Mouse (Mus musculus) hindbrain, embryonic 12.5 days (tissue): ENCODE measurements around the gene Gdpd4. TPM values are rescaled to one million over a fixed set of nuclear protein-coding genes. Genes with fewer than 3 reads are reported as not detected.

Experiments used
- ATAC-seq: fragments of 200-750 bp; cut with Nextera tagmentation; 2 replicates; pipeline ENCODE4 v1.8.0; 2017; ENCODE audit warnings: moderate TSS enrichment; ENCODE audit not compliant: low FRiP score
- H3K27ac ChIP-seq: fragments of 300-500 bp; sonication (generic); 2 replicates; pipeline ENCODE4 v1.5.1; 2016; ENCODE audit warnings: mild to moderate bottlenecking
- H3K27me3 ChIP-seq: fragments of 300-500 bp; sonication (generic); 2 replicates; pipeline ENCODE4 v1.6.1; 2016; ENCODE audit warnings: mild to moderate bottlenecking
- H3K36me3 ChIP-seq: fragments of 300-500 bp; sonication (generic); 2 replicates; pipeline ENCODE4 v1.6.1; 2016; ENCODE audit warnings: mild to moderate bottlenecking
- H3K4me1 ChIP-seq: fragments of 300-500 bp; sonication (generic); 2 replicates; pipeline ENCODE4 v1.6.1; 2016
- H3K4me2 ChIP-seq: fragments of 300-500 bp; sonication (generic); replicated peaks from 2 replicates; pipeline ENCODE4 v1.6.1; 2016; ENCODE audit warnings: mild to moderate bottlenecking
- H3K4me3 ChIP-seq: fragments of 300-500 bp; sonication (generic); 2 replicates; pipeline ENCODE4 v1.5.1; 2016; ENCODE audit warnings: mild to moderate bottlenecking
- H3K9ac ChIP-seq: fragments of 300-500 bp; sonication (generic); 2 replicates; pipeline ENCODE4 v1.6.1; 2016; ENCODE audit warnings: mild to moderate bottlenecking, moderate library complexity
- H3K9me3 ChIP-seq: fragments of 300-500 bp; sonication (generic); replicated peaks from 2 replicates; pipeline ENCODE4 v1.6.1; 2016; ENCODE audit warnings: mild to moderate bottlenecking
- WGBS: fragments of 180-500 bp; shearing (Covaris S2); methylation state at CpG from one replicate; pipeline ENCODE4 v1.1.7; 2016; 5-methylcytosine and 5-hydroxymethylcytosine counted together
- polyA plus RNA-seq: library from polyadenylated mRNA; unstranded; fragments of >200 nt; fragmentation: Nextera tagmentation; extraction: Ambion mirVana; gene quantifications from 2 replicates; pipeline ENCODE4 v1.2.1, GENCODE M21; 2016

The Gdpd4 gene
- not detected in 2 replicates for polyA plus RNA-seq

- WGBS, result 77% methylated on average over 12 of the region's 12 CpGs
- ATAC-seq, result no peak
- Histone ChIP-seq H3K9me3 (no peaks in the 10 kb centered on the region), H3K9ac (no peak within 1 kb of the TSS), H3K4me1 (no peaks in the 10 kb centered on the region), H3K4me2 (no peak within 1 kb of the TSS), H3K4me3 (no peak within 1 kb of the TSS), H3K27me3 (no peaks in the 10 kb centered on the region), H3K27ac (no peak within 1 kb of the TSS), H3K36me3 (no peaks in the 10 kb centered on the region)
Measured at GRCm38 (mm10) chr7:97919742-97920141, at the start of gene Gdpd4. Gdpd4 (plus strand) TSS chr7:97919955.

DNA sequence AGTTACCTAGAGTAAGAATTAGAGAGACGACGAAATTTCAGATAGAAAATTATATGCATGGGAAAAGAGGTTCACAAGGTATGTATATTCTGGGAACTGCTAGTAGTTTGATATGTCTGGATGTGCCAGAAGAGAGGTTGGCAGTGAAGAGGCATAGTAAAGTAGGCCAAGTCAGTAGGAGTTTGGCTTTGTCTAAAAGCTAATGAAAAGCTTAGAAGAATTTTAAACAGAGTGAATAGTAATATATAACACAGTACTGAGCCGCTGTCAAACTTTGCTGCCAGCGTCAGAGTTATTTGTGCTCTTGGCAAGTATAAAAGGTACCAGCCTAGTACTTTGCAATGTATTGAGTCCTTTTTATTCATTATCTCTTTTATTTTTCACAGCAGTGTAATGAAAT lies 47.4 kb upstream of the Gdpd4 start:
- no peak overlapping the region for H3K4me2 ChIP-seq
- ATAC-seq, result no peak
- no peak overlapping the region for H3K4me3 ChIP-seq
- WGBS, result 93% methylated on average over 4 of the region's 4 CpGs
- H3K9me3 ChIP-seq, result no peaks in the 10 kb centered on the region
- peaks cover 4% of the 10 kb centered on the region; the same call in 1 of the 2 replicates for H3K36me3 ChIP-seq
- H3K27me3 ChIP-seq, result no peaks in the 10 kb centered on the region
- H3K4me1 ChIP-seq, result no peaks in the 10 kb centered on the region
- H3K27ac ChIP-seq, result no peak overlapping the region
- H3K9ac ChIP-seq, result no peak overlapping the region

DNA sequence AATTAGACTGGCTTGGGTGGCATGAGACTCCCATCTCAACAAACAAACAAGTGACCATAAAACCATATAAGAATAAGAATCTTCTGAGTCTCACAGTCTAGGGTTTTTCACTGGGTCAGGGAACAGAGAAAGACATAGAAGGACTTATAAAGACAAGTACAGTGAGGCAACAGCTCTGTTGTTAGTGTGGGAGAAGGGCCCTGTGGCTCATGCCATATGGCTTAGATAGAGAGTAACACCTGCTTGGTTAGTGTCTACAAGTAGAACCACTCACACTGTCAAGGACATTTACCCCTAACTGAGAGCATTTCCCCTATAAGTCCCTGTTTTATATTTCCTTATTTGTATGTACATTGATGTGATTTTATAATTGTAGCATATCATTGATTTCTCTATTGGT lies 46.4 kb upstream of the Gdpd4 start:
- Histone ChIP-seq H3K9ac (no peak overlapping the region), H3K4me2 (no peak overlapping the region), H3K4me3 (no peak overlapping the region), H3K4me1 (no peaks in the 10 kb centered on the region), H3K27ac (no peak overlapping the region), H3K36me3 (peaks cover 4% of the 10 kb centered on the region; the same call in 1 of the 2 replicates), H3K9me3 (no peaks in the 10 kb centered on the region), H3K27me3 (no peaks in the 10 kb centered on the region)
- ATAC-seq, result no peak

DNA sequence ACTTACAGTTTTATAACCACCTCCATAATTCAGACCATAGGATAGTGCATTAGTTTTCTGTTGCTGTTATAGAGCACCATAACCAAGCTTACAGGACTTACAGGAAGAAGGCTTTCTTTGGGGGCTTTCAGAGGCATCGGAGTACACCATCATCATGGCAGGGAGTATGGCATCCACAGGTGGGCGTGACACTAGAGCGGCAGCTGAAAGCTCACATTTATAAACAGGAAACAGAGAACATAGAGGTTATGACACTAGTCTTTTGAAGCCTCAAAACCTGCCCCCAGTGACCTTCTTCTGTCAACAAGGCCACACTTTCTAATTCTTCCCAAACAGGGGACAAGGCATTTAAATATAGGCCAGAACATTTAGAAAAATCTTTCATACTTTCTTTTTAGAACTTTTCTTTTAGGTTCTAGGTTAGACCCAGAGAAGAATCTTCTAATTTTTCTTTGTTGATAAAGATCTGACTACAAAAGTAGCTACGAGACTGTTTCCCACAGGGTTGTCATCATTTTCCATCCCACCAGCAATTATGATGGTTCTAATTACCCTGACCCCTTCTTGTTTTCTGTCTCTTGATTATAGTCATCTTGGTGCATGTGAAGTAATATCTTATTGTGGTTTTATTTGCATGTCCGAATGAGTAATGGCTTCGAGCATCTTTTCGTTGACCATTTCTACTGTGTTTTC lies 41.8 kb upstream of the Gdpd4 start:
- Histone ChIP-seq H3K27me3 (no peaks in the 10 kb centered on the region), H3K36me3 (no peaks in the 10 kb centered on the region), H3K4me3 (no peak overlapping the region), H3K9me3 (no peaks in the 10 kb centered on the region), H3K27ac (no peak overlapping the region), H3K9ac (no peak overlapping the region), H3K4me1 (no peaks in the 10 kb centered on the region), H3K4me2 (no peak overlapping the region)
- WGBS, result 82% methylated on average over 7 of the region's 7 CpGs
- no peak for ATAC-seq

GRCm38 (mm10) chr7:97911646-97912045 lies 8.1 kb upstream of the Gdpd4 start:
- no peak overlapping the region for H3K27ac ChIP-seq
- 89% methylated on average over 3 of the region's 3 CpGs for WGBS
- no peaks in the 10 kb centered on the region for H3K27me3 ChIP-seq
- no peaks in the 10 kb centered on the region for H3K4me1 ChIP-seq
- peaks cover 50% of the 10 kb centered on the region for H3K36me3 ChIP-seq
- no peak overlapping the region for H3K4me2 ChIP-seq
- no peak overlapping the region for H3K9ac ChIP-seq
- H3K4me3 ChIP-seq, result no peak overlapping the region
- ATAC-seq, result no peak
- H3K9me3 ChIP-seq, result no peaks in the 10 kb centered on the region

- no peak for ATAC-seq
- 83% methylated on average over 2 of the region's 2 CpGs for WGBS
Measured at GRCm38 (mm10) chr7:97914833-97915516, 4.8 kb upstream of the Gdpd4 start.

GRCm38 (mm10) chr7:97925819-97926218 lies 6.1 kb downstream of the Gdpd4 start:
- WGBS, result 83% methylated on average over 1 of the region's 1 CpGs
- Histone ChIP-seq H3K4me2 (no peak overlapping the region), H3K9ac (no peak overlapping the region), H3K9me3 (no peaks in the 10 kb centered on the region), H3K4me3 (no peak overlapping the region), H3K27ac (no peak overlapping the region), H3K27me3 (no peaks in the 10 kb centered on the region), H3K4me1 (no peaks in the 10 kb centered on the region), H3K36me3 (no peaks in the 10 kb centered on the region)
- no peak for ATAC-seq

More at GRCm38 (mm10) chr7:97914833-97915516, 4.8 kb upstream of the Gdpd4 start:
- H3K4me1 ChIP-seq, result no peaks in the 10 kb centered on the region
- no peaks in the 10 kb centered on the region for H3K9me3 ChIP-seq
- H3K9ac ChIP-seq, result no peak overlapping the region
- peaks cover 23% of the 10 kb centered on the region for H3K36me3 ChIP-seq
- H3K27me3 ChIP-seq, result no peaks in the 10 kb centered on the region
- H3K27ac ChIP-seq, result no peak overlapping the region
- H3K4me2 ChIP-seq, result no peak overlapping the region
- H3K4me3 ChIP-seq, result no peak overlapping the region

DNA sequence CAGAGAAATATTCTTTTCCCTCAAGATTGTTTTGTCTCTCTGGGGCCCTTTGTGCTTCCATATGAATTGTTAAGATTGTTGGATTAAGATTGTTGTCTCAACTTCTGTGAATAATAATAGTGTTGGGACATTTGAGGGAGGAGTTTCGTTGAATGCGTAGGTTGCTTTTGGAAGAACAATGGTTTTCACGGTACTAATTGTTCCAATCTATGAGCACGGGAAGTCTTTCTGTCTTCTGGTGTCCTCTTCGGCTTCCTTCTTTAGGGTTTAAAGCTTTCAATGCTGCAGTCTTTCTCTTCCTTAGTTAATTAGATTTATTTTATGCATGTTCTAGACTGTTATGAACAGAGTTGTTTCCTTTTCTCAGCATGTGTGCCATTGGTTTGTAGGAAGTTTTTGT lies 7.2 kb downstream of the Gdpd4 start:
- 87% methylated on average over 5 of the region's 5 CpGs for WGBS
- H3K27ac ChIP-seq, result no peak overlapping the region
- no peak overlapping the region for H3K4me3 ChIP-seq
- H3K4me2 ChIP-seq, result no peak overlapping the region
- no peaks in the 10 kb centered on the region for H3K36me3 ChIP-seq
- no peak overlapping the region for H3K9ac ChIP-seq
- H3K9me3 ChIP-seq, result no peaks in the 10 kb centered on the region
- no peaks in the 10 kb centered on the region for H3K27me3 ChIP-seq
- H3K4me1 ChIP-seq, result no peaks in the 10 kb centered on the region
- no peak for ATAC-seq

GRCm38 (mm10) chr7:97944485-97944884 lies 24.7 kb downstream of the Gdpd4 start:
- no peaks in the 10 kb centered on the region for H3K4me1 ChIP-seq
- no peak overlapping the region for H3K4me2 ChIP-seq
- no peak overlapping the region for H3K9ac ChIP-seq
- H3K27me3 ChIP-seq, result no peaks in the 10 kb centered on the region
- WGBS, result 88% methylated on average over 1 of the region's 1 CpGs
- ATAC-seq, result no peak
- no peaks in the 10 kb centered on the region for H3K36me3 ChIP-seq
- no peak overlapping the region for H3K27ac ChIP-seq
- no peaks in the 10 kb centered on the region for H3K9me3 ChIP-seq
- H3K4me3 ChIP-seq, result no peak overlapping the region

GRCm38 (mm10) chr7:97972486-97972885 lies 52.7 kb downstream of the Gdpd4 start:
- no peaks in the 10 kb centered on the region for H3K4me1 ChIP-seq
- ATAC-seq, result no peak
- no peak overlapping the region for H3K27ac ChIP-seq
- H3K4me2 ChIP-seq, result no peak overlapping the region
- H3K4me3 ChIP-seq, result no peak overlapping the region
- H3K9ac ChIP-seq, result no peak overlapping the region
- H3K9me3 ChIP-seq, result no peaks in the 10 kb centered on the region
- no peaks in the 10 kb centered on the region for H3K36me3 ChIP-seq
- no peaks in the 10 kb centered on the region for H3K27me3 ChIP-seq
- WGBS, result 16% methylated on average over 4 of the region's 4 CpGs

- H3K9ac ChIP-seq, result no peak overlapping the region
- H3K27me3 ChIP-seq, result no peaks in the 10 kb centered on the region
- no peak for ATAC-seq
- H3K36me3 ChIP-seq, result no peaks in the 10 kb centered on the region
- H3K4me2 ChIP-seq, result no peak overlapping the region
- WGBS, result 27% methylated on average over 1 of the region's 1 CpGs
- no peak overlapping the region for H3K4me3 ChIP-seq
- no peaks in the 10 kb centered on the region for H3K4me1 ChIP-seq
- no peaks in the 10 kb centered on the region for H3K9me3 ChIP-seq
- H3K27ac ChIP-seq, result no peak overlapping the region
Measured at GRCm38 (mm10) chr7:97977463-97977862, 57.7 kb downstream of the Gdpd4 start.

- H3K27ac ChIP-seq, result no peak overlapping the region
- 56% methylated on average over 13 of the region's 13 CpGs for WGBS
Measured at GRCm38 (mm10) chr7:97984108-97984834, 64.5 kb downstream of the Gdpd4 start.

More at GRCm38 (mm10) chr7:97984108-97984834, 64.5 kb downstream of the Gdpd4 start:
- Histone ChIP-seq H3K9me3 (no peaks in the 10 kb centered on the region), H3K4me2 (no peak overlapping the region), H3K9ac (no peak overlapping the region), H3K4me3 (no peak overlapping the region), H3K36me3 (no peaks in the 10 kb centered on the region), H3K4me1 (no peaks in the 10 kb centered on the region), H3K27me3 (no peaks in the 10 kb centered on the region)
- no peak for ATAC-seq
